Mouse (Mus musculus) kidney, embryonic 16.5 days (tissue): ENCODE data around the gene Cited2. TPM values are rescaled to one million over a fixed set of nuclear protein-coding genes. Genes with fewer than 3 reads are reported as not detected.

Experiments used
- ATAC-seq: fragments of 200-750 bp; cut with Nextera tagmentation; 2 replicates; pipeline ENCODE4 v1.8.0; 2017; ENCODE audit warnings: moderate TSS enrichment; ENCODE audit not compliant: low FRiP score, low TSS enrichment
- H3K27ac ChIP-seq: fragments of 300-500 bp; sonication (generic); 2 replicates; pipeline ENCODE4 v1.5.1; 2014; ENCODE audit warnings: low read length
- H3K27me3 ChIP-seq: fragments of 300-500 bp; sonication (generic); 2 replicates; pipeline ENCODE4 v1.6.1; 2014; ENCODE audit warnings: low read length, control low read depth, mixed read lengths; ENCODE audit not compliant: insufficient read depth
- H3K36me3 ChIP-seq: fragments of 300-500 bp; sonication (generic); 2 replicates; pipeline ENCODE4 v1.6.1; 2014; ENCODE audit warnings: low read length, control low read depth, mixed read lengths; ENCODE audit not compliant: insufficient read depth
- H3K4me1 ChIP-seq: fragments of 300-500 bp; sonication (generic); 2 replicates; pipeline ENCODE4 v1.6.1; 2014; ENCODE audit warnings: low read length, control low read depth, mixed read lengths; ENCODE audit not compliant: insufficient read depth
- H3K4me2 ChIP-seq: fragments of 300-500 bp; sonication (generic); replicated peaks from 2 replicates; pipeline ENCODE4 v1.6.1; 2014; ENCODE audit warnings: low read depth, low read length
- H3K4me3 ChIP-seq: fragments of 300-500 bp; sonication (generic); 2 replicates; pipeline ENCODE4 v1.5.1; 2014; ENCODE audit warnings: mild to moderate bottlenecking, low read length
- H3K9ac ChIP-seq: fragments of 300-500 bp; sonication (generic); replicated peaks from 2 replicates; pipeline ENCODE4 v1.6.1; 2014; ENCODE audit warnings: low read length
- H3K9me3 ChIP-seq: fragments of 300-500 bp; sonication (generic); 2 replicates; pipeline ENCODE4 v1.6.1; 2016; ENCODE audit warnings: low read length, control low read depth
- WGBS: fragments of 180-500 bp; shearing (Covaris S2); extraction: QIAGEN DNeasy Blood & Tissue Kit; methylation state at CpG from one replicate; pipeline ENCODE4 v1.1.7; 2014; 5-methylcytosine and 5-hydroxymethylcytosine counted together
- polyA plus RNA-seq: library from polyadenylated mRNA; unstranded; fragments of >200 nt; fragmentation: Nextera tagmentation; extraction: Ambion mirVana; gene quantifications from 2 replicates; pipeline ENCODE4 v1.2.1, GENCODE M21; 2015

Gene Cited2
- polyA plus RNA-seq, 1 experiment from 2014 or later, result 62.0 TPM

DNA sequence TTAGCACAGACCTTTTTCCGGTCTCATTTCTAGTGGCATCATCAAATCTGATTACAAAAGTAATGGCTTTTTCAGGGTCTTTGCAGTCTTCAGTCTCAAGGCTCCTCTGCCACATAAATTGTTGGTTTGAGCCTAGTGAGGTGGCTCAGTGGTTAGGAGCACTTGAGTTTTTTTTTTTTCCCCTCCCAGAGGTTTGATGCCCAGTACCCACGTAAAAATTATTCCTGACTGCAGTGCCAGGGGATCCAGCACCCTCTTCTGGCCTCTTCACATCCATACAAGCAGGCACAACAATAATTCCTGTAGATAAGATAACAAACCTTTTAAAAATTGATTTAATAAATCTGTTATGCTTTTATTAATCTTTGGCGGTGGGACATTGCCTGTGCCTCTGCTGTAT is 51.3 kb downstream of the Cited2 start:
- Histone ChIP-seq H3K4me2 (no peak overlapping the region), H3K27me3 (no peaks in the 10 kb centered on the region), H3K36me3 (no peaks in the 10 kb centered on the region), H3K9ac (no peak overlapping the region), H3K9me3 (no peaks in the 10 kb centered on the region), H3K4me1 (no peaks in the 10 kb centered on the region), H3K27ac (no peak overlapping the region), H3K4me3 (no peak overlapping the region)
- 95% methylated on average over 3 of the region's 3 CpGs for WGBS
- ATAC-seq, result no peak

DNA sequence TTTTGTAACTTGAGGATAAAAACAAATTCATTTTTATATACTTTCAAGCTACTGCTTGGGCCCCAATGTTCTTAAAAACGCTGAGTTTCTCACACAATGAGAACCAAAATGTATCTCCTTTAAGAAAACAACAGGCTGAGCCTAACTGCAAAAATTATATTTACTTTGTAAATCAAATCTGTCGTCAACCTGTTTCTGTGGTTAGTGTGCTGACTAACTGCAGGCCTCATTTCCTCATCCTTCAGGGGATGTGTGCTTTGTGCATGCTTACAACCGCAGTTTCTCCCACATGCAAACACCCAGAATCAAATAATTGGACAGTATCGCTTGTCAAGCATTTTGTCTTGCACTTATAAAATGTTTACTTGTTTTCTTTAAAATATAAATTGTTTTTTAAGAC is 52.1 kb downstream of the Cited2 start:
- H3K9ac ChIP-seq, result no peak overlapping the region
- no peaks in the 10 kb centered on the region for H3K4me1 ChIP-seq
- H3K4me2 ChIP-seq, result no peak overlapping the region
- H3K36me3 ChIP-seq, result no peaks in the 10 kb centered on the region
- WGBS, result 56% methylated on average over 4 of the region's 4 CpGs
- ATAC-seq, result no peak
- H3K9me3 ChIP-seq, result no peaks in the 10 kb centered on the region
- no peak overlapping the region for H3K27ac ChIP-seq
- no peak overlapping the region for H3K4me3 ChIP-seq
- no peaks in the 10 kb centered on the region for H3K27me3 ChIP-seq

Other genes with a start within 250 kb of the Cited2 start
- 0.91 and 1.1 TPM in 2 replicates for gene Txlnb, start 73.0 kb downstream of the Cited2 start, polyA plus RNA-seq
- gene Heca, start 224.8 kb downstream of the Cited2 start, polyA plus RNA-seq, result 2.9 and 5.2 TPM in 2 replicates